Mouse (Mus musculus) adrenal gland, postnatal 14 days (tissue): ENCODE measurements around the gene Aldh1a7. TPM values are rescaled to one million over a fixed set of nuclear protein-coding genes. Genes with fewer than 3 reads are reported as not detected.

Experiments used
- total RNA-seq: library from RNA; stranded (reverse); gene quantifications from 2 replicates; pipeline ENCODE4 v1.2.3, GENCODE M21; 2021

Gene Aldh1a7
- total RNA-seq, 1 experiment from 2014 or later = 17.3 TPM

Other genes with a start within 250 kb of the Aldh1a7 start
- 56.6 and 79.4 TPM in 2 replicates for gene Aldh1a1, start 234.8 kb downstream of the Aldh1a7 start, total RNA-seq
- gene Tmc1, start 226.6 kb upstream of the Aldh1a7 start, total RNA-seq = 0.19 TPM in 1 of 2 replicates, not detected in the other